Mouse (Mus musculus): ENCODE results near the gene Rsph9. TPM values are rescaled to one million over a fixed set of nuclear protein-coding genes. Genes with fewer than 3 reads are reported as not detected.
A peak's percentile ranks its signal among the peaks of the same experiment; 100 is the strongest.

The Rsph9 gene
- polyA plus RNA-seq, 1 experiment = not detected

- Histone ChIP-seq H3K36me3 (ENCODE audit: control insufficient read depth) (peaks cover 72% of the 10 kb centered on the region), H3K4me3 (replicated peaks) (no peak overlapping the region), H3K9me3 (ENCODE audit: control insufficient read depth, low read length) (no peaks in the 10 kb centered on the region), H3K27me3 (ENCODE audit: control insufficient read depth) (no peaks in the 10 kb centered on the region), H3K4me1 (ENCODE audit: control insufficient read depth) (peaks cover 13% of the 10 kb centered on the region)
- no peak for TF ChIP-seq TAL1 (IDR thresholded peaks at IDR 0.05; ENCODE audit: low read length)
- no peak for TF ChIP-seq GATA1 (IDR thresholded peaks at IDR 0.05; ENCODE audit: low read length)
Observed at GRCm38 (mm10) chr17:46117623-46118422, 26.2 kb downstream of the Rsph9 start.

DNA sequence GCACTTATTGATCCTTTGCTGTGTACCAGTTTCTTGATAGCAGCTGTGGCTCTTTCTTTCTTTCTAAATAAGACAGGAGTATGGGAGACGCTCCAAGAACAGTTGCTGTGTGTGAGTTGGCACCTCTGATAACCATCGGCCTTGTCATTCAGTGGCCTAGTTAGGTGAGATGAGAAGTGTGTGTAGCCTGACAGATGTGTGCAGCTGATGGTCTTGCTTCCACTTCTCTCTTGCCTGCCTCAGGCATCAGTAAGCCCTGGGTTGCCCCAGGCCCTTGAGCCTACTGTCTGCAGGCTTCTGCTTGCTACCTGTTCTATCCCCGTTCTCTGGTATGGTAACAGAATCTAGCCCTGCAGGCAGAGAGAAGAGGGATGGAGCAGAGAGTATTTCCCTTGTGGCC is 27.1 kb downstream of the Rsph9 start:
- Histone ChIP-seq H3K4me3 (replicated peaks) (no peak overlapping the region), H3K36me3 (ENCODE audit: control insufficient read depth) (peaks cover 62% of the 10 kb centered on the region), H3K9me3 (ENCODE audit: control insufficient read depth, low read length) (no peaks in the 10 kb centered on the region), H3K4me1 (ENCODE audit: control insufficient read depth) (peaks cover 22% of the 10 kb centered on the region), H3K27me3 (ENCODE audit: control insufficient read depth) (no peaks in the 10 kb centered on the region)
- TF ChIP-seq TAL1 (IDR thresholded peaks at IDR 0.05; ENCODE audit: low read length) (no peak), GATA1 (IDR thresholded peaks at IDR 0.05; ENCODE audit: low read length) (no peak)

- H3K36me3 ChIP-seq (ENCODE audit: control insufficient read depth) = peaks cover 58% of the 10 kb centered on the region
- TF ChIP-seq TAL1 (IDR thresholded peaks at IDR 0.05; ENCODE audit: low read length) (no peak), GATA1 (IDR thresholded peaks at IDR 0.05; ENCODE audit: low read length) (no peak)
- H3K4me3 ChIP-seq (replicated peaks) = no peak overlapping the region
- no peaks in the 10 kb centered on the region for H3K27me3 ChIP-seq (ENCODE audit: control insufficient read depth)
- peaks cover 30% of the 10 kb centered on the region for H3K4me1 ChIP-seq (ENCODE audit: control insufficient read depth)
- no peaks in the 10 kb centered on the region for H3K9me3 ChIP-seq (ENCODE audit: control insufficient read depth, low read length)
Observed at GRCm38 (mm10) chr17:46116138-46116537, 27.9 kb downstream of the Rsph9 start.

- Histone ChIP-seq H3K27me3 (ENCODE audit: control insufficient read depth) (no peaks in the 10 kb centered on the region), H3K36me3 (ENCODE audit: control insufficient read depth) (peaks cover 56% of the 10 kb centered on the region)
Observed at GRCm38 (mm10) chr17:46115489-46115888, 28.5 kb downstream of the Rsph9 start.

GRCm38 (mm10) chr17:46110402-46111289 is 33.4 kb downstream of the Rsph9 start, which contains the start of gene Mrps18a:
Mrps18a (plus strand) TSS chr17:46110986.
- Histone ChIP-seq H3K4me1 (ENCODE audit: control insufficient read depth) (peaks cover 37% of the 10 kb centered on the region), H3K36me3 (ENCODE audit: control insufficient read depth) (peaks cover 15% of the 10 kb centered on the region)
- TF ChIP-seq TAL1 (IDR thresholded peaks at IDR 0.05; ENCODE audit: low read length) = no peak

More at GRCm38 (mm10) chr17:46115489-46115888, 28.5 kb downstream of the Rsph9 start:
- Histone ChIP-seq H3K4me1 (ENCODE audit: control insufficient read depth) (peaks cover 33% of the 10 kb centered on the region), H3K9me3 (ENCODE audit: control insufficient read depth, low read length) (no peaks in the 10 kb centered on the region), H3K4me3 (replicated peaks) (no peak overlapping the region)
- TF ChIP-seq GATA1 (IDR thresholded peaks at IDR 0.05; ENCODE audit: low read length) (no peak), TAL1 (IDR thresholded peaks at IDR 0.05; ENCODE audit: low read length) (no peak)

DNA sequence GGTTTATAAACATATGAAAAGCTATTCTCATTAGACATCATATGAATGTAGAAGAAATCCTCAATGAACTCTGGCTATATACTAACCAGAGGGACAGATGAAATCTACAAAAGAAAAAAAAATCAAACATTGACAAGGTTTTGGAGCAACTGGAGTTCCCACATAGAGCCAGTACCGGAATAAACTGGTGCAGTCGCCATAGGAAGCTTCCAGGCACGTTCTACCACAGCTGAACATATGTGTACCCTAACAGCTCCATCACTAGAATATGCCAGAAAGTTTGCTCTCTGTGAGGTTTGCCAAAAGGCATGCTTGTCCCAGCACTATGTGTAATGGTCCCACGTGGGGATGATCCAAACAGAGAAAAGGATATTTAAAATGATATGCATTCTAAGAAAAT is 35.7 kb downstream of the Rsph9 start:
- Histone ChIP-seq H3K4me3 (replicated peaks) (no peak overlapping the region), H3K36me3 (ENCODE audit: control insufficient read depth) (no peaks in the 10 kb centered on the region; the same call in none of the 2 replicates), H3K27me3 (ENCODE audit: control insufficient read depth) (peaks cover 25% of the 10 kb centered on the region), H3K9me3 (ENCODE audit: control insufficient read depth, low read length) (no peaks in the 10 kb centered on the region), H3K4me1 (ENCODE audit: control insufficient read depth) (peaks cover 24% of the 10 kb centered on the region)
- no peak for TF ChIP-seq GATA1 (IDR thresholded peaks at IDR 0.05; ENCODE audit: low read length)
- no peak for TF ChIP-seq TAL1 (IDR thresholded peaks at IDR 0.05; ENCODE audit: low read length)

More at GRCm38 (mm10) chr17:46110402-46111289, 33.4 kb downstream of the Rsph9 start, which contains the start of gene Mrps18a:
- Histone ChIP-seq H3K27me3 (ENCODE audit: control insufficient read depth) (peaks cover 14% of the 10 kb centered on the region), H3K9me3 (ENCODE audit: control insufficient read depth, low read length) (no peaks in the 10 kb centered on the region), H3K4me3 (replicated peaks) (peak within 1 kb of the TSS; percentile 77)

GRCm38 (mm10) chr17:46104487-46104886 is 39.5 kb downstream of the Rsph9 start:
- Histone ChIP-seq H3K27me3 (ENCODE audit: control insufficient read depth) (peaks cover 21% of the 10 kb centered on the region), H3K36me3 (ENCODE audit: control insufficient read depth) (no peaks in the 10 kb centered on the region), H3K9me3 (ENCODE audit: control insufficient read depth, low read length) (no peaks in the 10 kb centered on the region), H3K4me1 (ENCODE audit: control insufficient read depth) (0 out of 2 replicates have a peak, but pooled peaks cover 2% of the 10 kb centered on the region), H3K4me3 (replicated peaks) (no peak overlapping the region)
- no peak for TF ChIP-seq TAL1 (IDR thresholded peaks at IDR 0.05; ENCODE audit: low read length)
- no peak for TF ChIP-seq GATA1 (IDR thresholded peaks at IDR 0.05; ENCODE audit: low read length)

- no peaks in the 10 kb centered on the region for H3K9me3 ChIP-seq (ENCODE audit: control insufficient read depth, low read length)
- no peak for TF ChIP-seq GATA1 (IDR thresholded peaks at IDR 0.05; ENCODE audit: low read length)
- peaks cover 15% of the 10 kb centered on the region for H3K27me3 ChIP-seq (ENCODE audit: control insufficient read depth)
- no peaks in the 10 kb centered on the region for H3K4me1 ChIP-seq (ENCODE audit: control insufficient read depth)
- H3K4me3 ChIP-seq (replicated peaks) = no peak overlapping the region
- no peaks in the 10 kb centered on the region for H3K36me3 ChIP-seq (ENCODE audit: control insufficient read depth)
Observed at GRCm38 (mm10) chr17:46102608-46103159, 41.3 kb downstream of the Rsph9 start.

GRCm38 (mm10) chr17:46101906-46102305 is 42.1 kb downstream of the Rsph9 start:
- TF ChIP-seq TAL1 (IDR thresholded peaks at IDR 0.05; ENCODE audit: low read length) (no peak), GATA1 (IDR thresholded peaks at IDR 0.05; ENCODE audit: low read length) (no peak)
- Histone ChIP-seq H3K27me3 (ENCODE audit: control insufficient read depth) (peaks cover 11% of the 10 kb centered on the region), H3K36me3 (ENCODE audit: control insufficient read depth) (no peaks in the 10 kb centered on the region), H3K4me1 (ENCODE audit: control insufficient read depth) (no peaks in the 10 kb centered on the region), H3K4me3 (replicated peaks) (no peak overlapping the region), H3K9me3 (ENCODE audit: control insufficient read depth, low read length) (no peaks in the 10 kb centered on the region)
